Mouse (Mus musculus) gonadal fat pad, adult 2 months (tissue): ENCODE measurements around the gene Heatr4. TPM values are rescaled to one million over a fixed set of nuclear protein-coding genes. Genes with fewer than 3 reads are reported as not detected.
A peak's percentile ranks its signal among the peaks of the same experiment; 100 is the strongest.

ENCODE experiments used
- DNase-seq: peaks from one replicate; pipeline ENCODE4 v3.0.0-alpha.2; 2012; ENCODE audit warnings: low read depth
- polyA plus RNA-seq: library from polyadenylated mRNA; depleted of rRNA; stranded (reverse); fragments of >200 nt; gene quantifications from 2 replicates; pipeline ENCODE4 v1.2.3, GENCODE M21; 2012

Heatr4 gene
- polyA plus RNA-seq, 1 experiment = not detected

DNA sequence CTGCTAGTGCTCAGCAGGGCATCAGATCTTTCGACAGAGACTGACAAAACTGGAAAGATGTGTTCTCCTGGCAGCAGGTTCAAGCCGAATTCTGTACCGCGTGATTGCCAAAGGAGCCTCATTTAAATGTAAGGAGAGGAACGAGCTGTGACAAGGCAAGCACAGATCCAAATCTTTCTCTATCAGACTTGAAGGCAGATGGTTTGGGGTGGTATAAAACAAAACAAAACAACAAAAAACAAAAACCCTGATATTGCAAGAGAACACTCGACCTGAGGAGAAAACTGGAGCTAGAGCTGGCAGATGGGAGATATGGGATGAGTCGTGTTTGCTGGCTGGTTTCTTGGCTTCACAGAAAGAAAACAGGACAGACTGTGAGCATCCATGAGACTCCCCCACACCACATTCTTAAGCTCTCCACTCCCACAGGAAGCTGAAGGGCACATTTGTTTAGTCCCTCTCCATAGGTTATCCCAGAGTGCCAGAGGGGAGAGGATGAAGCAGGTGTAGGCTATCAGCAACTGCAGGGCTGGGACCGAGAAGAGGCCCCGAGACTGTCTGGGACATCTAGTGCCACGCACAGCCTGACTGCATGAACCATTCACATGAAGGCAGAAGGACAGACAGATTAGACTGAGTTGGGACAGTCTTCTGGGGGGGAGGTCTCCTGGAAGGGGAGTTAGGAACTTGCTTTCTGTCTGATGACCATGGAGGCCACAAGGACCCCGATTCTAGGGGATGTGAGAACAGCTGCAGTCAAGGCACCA is 13.9 kb upstream of the Heatr4 start:
- peak; percentile 93 for DNase-seq

DNA sequence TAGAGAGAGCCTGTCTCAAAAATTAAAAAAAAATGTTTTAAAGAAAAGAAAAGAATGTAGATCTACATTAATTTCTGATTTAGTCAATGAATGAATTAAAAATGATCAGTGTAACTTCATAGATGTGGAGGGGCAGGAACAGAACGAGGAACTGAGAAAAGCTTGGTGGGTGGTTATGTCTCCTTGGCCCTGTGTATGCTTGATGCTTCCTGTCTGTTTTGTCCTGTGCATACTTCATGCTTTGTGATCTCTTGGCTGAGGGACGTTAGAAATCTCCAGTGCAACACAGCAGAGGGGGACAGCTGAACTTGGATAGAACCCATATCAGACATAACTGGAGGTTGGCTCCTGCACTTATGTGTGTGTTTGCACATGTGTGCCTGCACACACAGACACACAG is 12.6 kb upstream of the Heatr4 start:
- no peak for DNase-seq

DNA sequence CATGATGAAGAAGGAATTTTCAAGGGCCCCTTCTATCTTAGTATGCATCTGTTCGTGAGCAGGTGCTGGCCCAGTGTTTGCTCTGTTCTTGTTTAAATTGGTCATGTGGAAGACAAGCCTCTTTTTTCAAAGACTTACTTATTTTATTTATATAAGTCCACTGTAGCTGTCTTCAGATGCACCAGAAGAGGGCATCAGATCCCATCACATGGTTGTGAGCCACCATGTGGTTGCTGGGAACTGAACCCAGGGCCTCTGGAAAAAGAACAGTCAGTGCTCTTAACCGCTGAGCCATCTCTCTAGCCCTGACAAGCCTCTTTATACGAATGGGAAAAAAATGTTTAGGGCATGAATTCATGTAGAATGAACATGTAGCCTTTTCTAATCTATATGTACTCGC is 4.7 kb upstream of the Heatr4 start:
- DNase-seq = no peak

DNA sequence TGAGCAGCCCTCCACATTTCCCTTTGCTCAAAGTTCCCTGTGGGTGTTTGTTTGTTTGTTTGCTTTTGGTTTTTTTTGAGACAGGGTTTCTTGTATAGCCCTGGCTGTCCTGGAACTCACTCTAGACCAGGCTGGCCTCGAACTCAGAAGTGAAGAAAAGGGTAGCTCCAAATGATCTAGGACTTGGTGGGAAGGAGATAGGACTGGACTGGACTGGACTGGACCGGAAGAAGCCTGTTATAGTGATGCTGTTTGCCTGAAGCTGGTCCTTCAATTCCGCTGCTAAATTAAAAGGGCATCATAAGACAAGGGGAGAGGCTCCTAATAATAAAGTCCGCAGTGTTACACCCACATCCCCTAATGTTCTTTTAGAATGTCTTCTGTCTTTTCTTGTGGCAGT is 3.8 kb upstream of the Heatr4 start:
- DNase-seq = no peak

DNA sequence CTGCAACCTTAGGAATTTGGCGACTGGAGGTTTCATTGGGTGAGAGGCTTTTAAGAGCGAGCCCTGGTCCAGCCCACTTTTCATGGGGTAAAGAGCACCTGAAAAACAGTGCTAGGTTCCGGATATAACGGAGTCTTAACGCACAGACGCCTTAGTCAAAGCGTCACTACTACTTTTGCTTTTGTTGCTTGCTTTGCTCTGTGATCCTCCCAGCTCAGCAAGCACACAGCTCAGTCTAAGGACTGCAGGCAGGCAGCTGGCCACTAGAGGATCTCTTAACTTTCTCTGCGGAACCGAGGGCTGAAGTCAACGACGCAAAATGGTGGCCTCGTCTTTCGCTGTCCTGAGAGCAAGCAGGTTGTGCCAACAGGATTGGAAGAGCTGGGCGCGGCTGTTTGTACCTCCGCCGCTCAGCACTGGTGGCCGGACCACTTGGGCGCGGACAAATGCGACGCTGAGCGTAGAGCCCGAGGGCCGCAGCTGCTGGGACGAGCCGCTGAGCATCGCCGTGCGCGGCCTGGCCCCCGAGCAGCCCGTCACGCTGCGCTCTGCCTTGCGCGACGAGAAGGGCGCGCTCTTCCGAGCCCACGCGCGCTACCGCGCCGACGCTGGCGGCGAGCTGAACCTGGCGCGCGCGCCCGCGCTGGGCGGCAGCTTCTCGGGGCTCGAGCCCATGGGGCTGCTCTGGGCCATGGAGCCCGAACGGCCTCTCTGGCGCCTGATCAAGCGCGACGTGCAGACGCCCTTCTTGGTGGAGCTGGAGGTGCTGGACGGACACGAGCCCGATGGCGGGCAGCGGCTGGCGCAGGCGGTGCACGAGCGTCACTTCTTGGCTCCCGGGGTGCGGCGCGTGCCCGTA is 3.2 kb upstream of the Heatr4 start, which contains the start of gene Acot2:
Acot2 (plus strand) TSS at position 279 of the 859 bp plus-strand sequence.
- no peak for DNase-seq

DNA sequence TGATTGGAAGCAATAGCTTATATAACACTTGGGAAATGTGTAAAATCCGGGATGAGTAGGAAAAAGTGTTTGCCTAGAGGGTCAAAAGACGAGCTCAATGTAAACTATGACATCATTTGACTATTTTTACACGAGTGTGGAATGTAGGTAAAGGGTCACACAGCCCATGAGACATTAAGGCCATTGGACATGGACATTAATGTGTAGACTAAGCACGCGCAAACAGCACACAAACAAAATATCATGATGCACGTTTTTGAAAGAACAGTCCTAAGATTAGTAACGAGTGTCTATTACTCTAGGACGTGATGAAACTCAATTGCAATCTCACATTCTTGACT is 2.6 kb upstream of the Heatr4 start:
- no peak for DNase-seq

DNA sequence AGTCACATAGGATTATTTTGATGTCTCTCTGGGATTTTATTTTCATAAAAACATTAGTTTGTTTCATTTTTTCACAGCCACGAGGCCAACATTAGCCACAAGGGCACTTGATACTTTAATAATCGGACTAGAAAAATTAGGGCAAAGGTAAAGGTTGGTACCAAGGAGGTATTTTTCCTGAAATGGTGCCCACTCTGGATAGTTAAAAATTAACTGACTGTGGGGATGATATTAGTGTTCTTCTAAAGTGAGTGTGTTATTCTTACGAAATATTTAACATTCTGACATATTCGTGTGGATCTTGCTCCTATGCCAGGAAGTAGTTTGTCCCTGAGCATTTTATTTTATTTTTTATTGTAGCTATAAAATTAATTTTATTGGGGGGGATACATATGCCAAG is 3.0 kb downstream of the Heatr4 start:
- DNase-seq = no peak

DNA sequence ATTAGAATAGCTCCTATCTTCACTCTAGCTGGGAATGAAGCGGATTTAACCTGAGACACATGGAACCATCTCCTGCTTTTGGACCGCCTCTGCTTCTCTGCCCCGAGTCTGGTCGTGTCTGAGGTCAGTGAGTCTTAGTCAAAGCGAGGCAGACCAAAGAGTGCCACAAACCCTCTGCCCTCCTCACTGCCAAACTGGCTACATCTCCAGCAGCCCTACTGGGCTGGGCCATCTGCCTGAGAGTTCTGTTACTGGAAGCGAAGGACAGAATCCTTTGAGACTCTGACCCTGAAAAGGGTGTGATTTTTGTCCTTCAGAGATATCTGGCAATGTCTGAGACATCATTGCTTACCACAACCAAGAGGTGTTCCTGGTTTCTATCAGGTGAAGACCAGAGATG is 5.8 kb downstream of the Heatr4 start:
- DNase-seq = no peak

DNA sequence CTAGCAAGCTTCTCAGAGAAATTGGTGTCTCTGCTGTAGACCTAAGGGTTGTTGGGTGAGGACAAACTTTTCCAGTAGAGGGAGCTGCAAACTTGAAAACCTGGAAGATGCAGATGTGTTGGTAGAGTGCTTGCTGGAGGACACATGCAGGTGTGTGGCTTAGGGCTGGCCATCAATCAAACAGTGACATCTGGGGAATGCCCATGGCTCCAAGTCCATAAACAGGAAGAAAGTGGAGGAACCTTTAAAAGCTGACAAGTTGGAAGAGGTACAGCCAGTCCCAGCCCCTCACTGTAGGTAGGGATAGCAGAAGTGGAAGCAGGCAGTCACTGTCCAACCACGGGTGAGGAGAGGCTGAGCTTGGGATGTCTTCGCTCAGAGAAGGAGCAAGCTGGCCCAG is 12.5 kb downstream of the Heatr4 start:
- peak; percentile 49 for DNase-seq

DNA sequence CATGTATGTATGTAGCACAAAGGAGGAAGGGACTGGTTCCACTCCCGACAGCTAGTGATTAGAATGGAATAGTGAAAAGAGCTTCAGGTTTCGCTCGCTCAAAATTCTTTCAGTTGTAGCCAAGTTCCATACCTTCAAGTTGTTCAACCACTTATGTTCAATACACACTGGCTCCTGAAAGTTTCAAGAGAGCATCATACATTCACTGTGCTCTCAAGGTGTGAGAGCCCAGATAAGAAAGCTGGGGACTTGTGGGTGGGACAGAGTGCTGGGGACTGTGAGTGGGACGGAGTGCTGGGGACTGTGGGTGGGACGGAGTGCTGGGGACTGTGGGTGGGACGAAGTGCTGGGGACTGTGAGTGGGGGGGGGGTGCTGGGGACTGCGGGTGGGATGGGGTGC is 19.4 kb downstream of the Heatr4 start:
- DNase-seq = no peak

DNA sequence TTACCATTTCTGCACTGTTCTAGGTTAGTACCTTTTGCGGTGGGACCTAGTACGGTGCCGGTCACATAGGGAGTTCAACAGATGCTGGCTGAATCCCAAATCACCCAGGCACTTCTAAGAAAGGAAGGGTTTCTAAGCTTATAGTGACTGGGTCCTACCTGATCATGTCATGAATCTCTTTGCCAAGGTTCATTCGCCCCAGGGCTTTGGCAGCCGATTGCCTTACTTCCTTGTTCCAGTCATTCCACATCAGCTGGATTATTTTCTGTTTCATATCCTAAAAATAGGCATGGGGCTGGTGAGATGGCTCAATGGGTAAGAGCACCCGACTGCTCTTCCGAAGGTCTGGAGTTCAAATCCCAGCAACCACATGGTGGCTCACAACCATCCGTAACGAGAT is 26.4 kb downstream of the Heatr4 start:
- DNase-seq = peak; percentile 60

DNA sequence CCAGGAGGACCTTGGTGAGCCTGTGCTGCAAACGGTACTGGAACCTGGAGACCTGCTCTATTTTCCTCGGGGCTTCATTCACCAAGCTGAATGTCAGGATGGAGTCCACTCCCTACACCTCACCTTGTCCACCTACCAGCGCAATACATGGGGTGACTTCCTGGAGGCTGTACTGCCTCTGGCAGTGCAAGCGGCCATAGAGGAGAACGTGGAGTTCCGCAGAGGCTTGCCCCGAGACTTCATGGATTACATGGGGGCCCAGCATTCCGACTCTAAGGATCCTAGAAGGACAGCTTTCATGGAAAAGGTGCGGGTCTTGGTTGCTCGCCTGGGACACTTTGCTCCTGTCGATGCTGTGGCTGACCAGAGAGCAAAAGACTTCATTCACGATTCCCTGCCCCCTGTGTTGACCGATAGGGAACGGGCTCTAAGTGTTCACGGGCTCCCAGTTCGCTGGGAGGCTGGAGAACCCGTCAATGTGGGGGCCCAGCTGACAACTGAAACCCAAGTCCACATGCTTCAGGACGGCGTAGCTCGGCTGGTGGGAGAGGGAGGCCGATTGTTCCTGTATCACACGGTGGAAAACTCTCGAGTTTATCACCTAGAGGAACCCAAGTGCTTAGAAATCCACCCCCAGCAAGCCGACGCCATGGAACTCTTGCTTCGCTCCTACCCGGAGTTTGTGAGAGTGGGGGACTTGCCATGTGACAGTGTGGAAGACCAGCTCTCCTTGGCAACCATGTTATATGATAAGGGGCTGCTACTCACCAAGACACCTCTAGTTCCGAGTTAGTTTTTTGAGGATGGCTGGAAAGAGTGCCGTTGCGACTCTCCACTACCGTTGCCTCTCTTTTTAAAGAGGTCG is 32.7 kb downstream of the Heatr4 start:
- no peak for DNase-seq

DNA sequence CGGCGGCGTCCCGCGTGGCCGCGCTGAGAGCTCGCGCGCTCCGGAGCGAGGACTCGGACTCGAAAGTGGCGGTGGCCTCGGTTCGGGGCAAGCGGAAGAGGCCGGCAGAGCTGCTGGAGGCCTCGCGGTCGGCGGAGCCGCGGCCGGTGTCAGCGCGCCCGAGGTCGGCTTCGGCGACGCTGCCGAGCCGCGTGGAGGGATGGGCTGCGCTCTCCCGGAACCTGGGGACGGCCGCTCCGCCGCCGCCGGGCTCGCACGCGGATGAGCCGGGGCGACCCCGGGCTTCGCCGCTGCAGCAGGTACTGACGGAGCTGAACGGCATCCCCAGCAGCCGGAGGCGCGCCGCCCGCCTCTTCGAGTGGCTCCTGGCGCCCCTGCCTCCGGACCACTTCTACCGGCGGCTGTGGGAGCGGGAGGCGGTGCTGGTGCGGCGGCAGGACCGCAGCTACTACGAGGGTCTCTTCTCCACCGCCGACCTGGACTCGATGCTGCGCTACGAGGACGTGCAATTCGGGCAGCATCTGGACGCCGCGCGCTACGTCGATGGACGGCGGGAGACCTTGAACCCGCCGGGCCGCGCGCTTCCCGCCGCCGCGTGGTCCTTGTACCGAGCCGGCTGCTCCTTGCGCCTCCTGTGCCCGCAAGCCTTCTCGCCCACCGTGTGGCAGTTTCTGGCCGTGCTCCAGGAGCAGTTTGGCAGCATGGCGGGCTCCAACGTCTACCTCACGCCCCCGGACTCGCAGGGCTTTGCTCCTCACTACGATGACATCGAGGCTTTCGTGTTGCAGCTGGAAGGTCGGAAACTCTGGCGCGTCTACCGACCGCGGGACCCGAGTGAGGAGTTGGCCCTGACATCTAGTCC is 33.6 kb downstream of the Heatr4 start:
- no peak for DNase-seq

DNA sequence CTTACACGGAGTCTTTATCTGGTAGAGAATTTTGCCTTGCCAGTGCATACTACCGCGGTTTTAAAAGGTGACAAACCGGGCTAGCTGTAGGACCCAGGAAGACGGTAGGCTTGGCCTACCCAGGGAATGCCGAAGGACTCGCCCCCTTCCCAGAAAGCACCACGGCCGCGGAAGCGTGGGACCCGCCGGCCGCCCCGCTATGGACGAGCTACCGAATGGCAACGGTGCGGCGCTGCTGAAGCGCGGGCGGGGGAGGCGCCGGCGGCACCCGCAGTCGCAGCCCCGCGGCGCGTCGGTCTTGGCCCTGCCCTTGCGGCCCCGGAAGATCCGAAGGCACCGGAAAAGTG is 34.2 kb downstream of the Heatr4 start, which contains the start of gene Riox1:
Riox1 (plus strand) TSS at position 116 of the 347 bp plus-strand sequence.
- no peak for DNase-seq

DNA sequence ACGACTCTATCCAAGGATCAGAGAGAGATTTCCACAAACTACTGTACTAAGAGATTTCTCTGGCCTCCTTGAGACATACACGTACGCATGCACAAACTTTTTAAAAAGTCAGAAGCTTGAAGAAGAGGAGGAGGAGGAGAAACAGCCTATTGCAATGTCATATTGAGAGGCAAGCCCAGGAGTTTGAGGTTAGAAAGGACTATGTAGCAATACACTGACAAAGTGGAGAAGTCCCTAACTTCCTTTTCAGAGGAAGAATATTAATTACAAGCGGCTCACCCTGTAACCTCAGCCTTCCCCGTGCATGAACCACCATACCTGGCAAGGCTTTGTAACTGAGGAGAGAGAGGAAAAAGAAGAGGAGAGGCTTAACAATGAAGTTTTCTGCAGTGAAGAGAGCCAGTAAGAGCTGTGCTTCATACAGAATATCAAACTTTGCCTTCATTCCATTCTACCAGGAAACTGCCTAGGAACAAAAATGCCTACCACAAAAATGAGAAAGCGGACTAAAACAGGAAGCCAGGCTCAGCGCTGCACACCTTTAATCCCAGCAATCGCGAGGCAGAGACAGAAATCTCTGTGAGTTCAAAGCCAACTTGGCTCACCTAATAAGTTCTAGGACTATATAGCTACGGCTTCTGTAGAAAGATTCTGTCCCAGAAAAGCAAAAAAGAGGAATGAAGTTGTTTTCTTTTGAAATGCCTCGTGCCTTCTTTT is 34.7 kb downstream of the Heatr4 start:
- no peak for DNase-seq

DNA sequence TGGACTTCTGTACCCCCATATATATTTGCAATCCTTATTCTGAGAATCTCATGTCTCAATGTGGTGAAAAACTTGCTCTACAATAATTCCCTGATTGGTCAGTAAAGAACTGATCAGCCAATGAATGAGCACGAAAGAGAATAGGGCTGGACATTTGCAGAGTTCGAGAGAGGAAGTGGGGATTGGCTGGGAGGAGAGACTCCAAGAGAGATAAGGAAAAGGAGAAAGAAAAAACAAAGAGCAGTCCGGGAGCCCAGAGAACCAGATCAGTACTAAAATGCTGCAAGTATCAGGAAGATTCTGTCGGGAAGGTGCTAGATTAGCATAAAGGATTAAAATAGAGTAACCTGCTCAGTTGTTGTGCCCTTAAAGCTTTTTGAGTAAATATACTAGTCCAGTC is 35.6 kb downstream of the Heatr4 start:
- no peak for DNase-seq

DNA sequence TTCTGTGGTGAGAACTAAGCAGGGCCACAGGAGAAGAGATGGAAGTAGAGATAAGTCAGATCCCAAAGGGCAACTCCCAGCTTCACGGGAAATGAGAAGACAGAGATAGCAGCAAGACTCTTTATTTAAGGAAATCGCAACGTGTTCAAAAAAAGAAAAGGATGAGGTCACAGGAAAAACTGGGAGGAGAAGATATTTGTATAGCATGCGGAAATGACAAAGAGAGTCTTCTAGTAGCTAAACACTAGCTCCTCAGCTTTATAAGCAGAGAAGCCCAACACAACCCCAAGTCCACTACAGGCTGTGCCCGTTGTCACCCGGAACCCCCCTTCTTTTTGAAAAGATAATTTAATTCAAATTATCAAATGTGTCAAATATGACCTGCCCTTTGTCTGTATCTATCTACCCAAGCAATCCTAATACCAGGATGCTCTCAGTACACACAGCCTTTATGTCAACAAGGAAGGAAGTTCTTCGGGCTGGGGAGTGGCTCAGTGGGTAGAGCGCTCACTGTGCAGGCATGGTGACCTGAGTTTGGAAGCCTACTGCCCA is 37.3 kb downstream of the Heatr4 start:
- no peak for DNase-seq

DNA sequence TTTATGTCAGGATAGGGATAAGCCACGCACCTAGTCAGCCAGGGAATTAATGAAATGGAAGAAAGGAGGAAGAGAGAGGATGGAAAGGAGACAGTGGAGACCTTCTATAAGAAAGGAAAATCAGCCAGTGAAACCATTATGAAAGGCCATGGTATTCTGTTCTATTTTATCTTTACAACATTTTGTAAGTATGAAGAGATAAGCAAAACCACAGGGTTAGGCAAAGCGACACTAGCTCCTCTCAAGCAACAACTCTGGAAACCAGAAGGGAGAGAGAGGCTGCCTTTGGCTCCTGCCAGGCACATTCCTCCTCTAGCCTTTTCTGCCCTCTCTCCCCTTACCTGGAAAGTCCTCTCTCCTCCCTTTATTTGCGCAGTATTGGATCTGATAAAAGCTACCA is 42.7 kb downstream of the Heatr4 start:
- no peak for DNase-seq

DNA sequence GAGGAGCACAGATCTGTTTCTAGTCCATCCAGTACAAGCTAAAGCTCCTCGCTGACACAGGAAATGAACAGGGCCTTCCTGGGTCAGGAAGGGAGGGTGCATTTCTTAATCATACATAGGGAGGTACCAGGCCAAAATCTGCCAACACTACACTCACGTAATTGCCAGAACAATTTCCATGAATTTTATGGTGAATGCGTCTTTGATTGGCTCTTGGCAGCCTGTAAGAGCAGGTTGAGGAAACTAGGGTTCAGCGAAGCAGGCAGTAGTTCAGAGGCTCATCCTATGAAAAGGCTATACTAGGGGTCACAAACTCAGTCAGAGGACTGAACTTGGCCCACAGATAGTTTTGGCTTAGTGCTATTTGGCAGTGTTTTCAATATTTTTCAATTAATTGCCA is 44.6 kb downstream of the Heatr4 start:
- no peak for DNase-seq

DNA sequence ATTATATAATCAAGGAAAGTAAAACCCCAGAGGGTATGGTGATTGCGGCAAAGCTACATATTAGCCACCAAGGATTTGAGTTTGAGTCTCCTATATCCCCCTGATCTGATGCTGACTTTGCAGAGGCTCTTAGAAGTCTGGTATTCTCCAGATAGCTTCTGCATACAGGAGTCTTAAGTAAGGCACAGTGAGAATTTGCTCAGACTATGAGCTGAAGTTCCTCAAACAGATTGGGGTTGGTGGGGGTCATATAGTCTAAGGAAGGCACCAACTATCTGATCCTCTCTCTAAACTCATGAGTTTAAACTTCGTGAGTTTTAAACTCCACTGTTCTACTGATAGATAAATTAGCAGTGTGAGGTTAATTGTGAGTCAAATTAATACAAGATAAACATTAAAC is 45.3 kb downstream of the Heatr4 start:
- DNase-seq = no peak
